ENCODE assay signal across 34 mouse cellular contexts in genomic region chr17:61515059-61515458, GRCm38 (mm10).
"Had no signal": no experiment of that assay in that cellular context is flagged by ENCODE, and none has a peak within 500 bp of the region (broad histone marks: within the 10 kb centered on the region; RNA-seq: fewer than 3 reads in every experiment).

No protein-coding gene starts in this region.

- H3K9me3 ChIP-seq: heart, embryonic 10.5 days; heart, embryonic 12.5 days; heart, embryonic 13.5 days; heart, embryonic 15.5 days; hindbrain, embryonic 10.5 days; hindbrain, embryonic 12.5 days; hindbrain, embryonic 13.5 days; hindbrain, embryonic 15.5 days; intestine, embryonic 15.5 days; kidney, embryonic 15.5 days had no signal

- H3K27ac ChIP-seq: heart, embryonic 10.5 days; heart, embryonic 13.5 days; heart, embryonic 15.5 days; hindbrain, embryonic 10.5 days; hindbrain, embryonic 12.5 days; hindbrain, embryonic 13.5 days; hindbrain, embryonic 14.5 days; hindbrain, embryonic 15.5 days; hindbrain, postnatal 0 days; intestine, embryonic 15.5 days; kidney, embryonic 15.5 days; kidney, postnatal 0 days; layer of hippocampus, adult 2 months had no signal

- H3K36me3 ChIP-seq: heart, embryonic 10.5 days; heart, embryonic 12.5 days; heart, embryonic 13.5 days; heart, embryonic 15.5 days; hindbrain, embryonic 10.5 days; hindbrain, embryonic 12.5 days; hindbrain, embryonic 13.5 days; hindbrain, embryonic 15.5 days; intestine, embryonic 15.5 days; kidney, embryonic 15.5 days had no signal

- H3K9ac ChIP-seq: heart, embryonic 12.5 days; heart, embryonic 13.5 days; heart, embryonic 15.5 days; hindbrain, embryonic 12.5 days; hindbrain, embryonic 13.5 days; hindbrain, embryonic 14.5 days; hindbrain, embryonic 15.5 days; intestine, embryonic 15.5 days; kidney, embryonic 15.5 days had no signal

- DNase-seq: heart, postnatal 10 days; heart, postnatal 14 days; heart, postnatal 36 days; heart, postnatal 4 days; kidney, adult 11 months; kidney, adult 18-20 months; kidney, adult 2 months; kidney, adult 8-10 months; kidney, adult 9 months; kidney, postnatal 10 days; kidney, postnatal 14 days; kidney, postnatal 25 days; kidney, postnatal 36 days; kidney, postnatal 4 days; layer of hippocampus, adult 9-11 months; layer of hippocampus, postnatal 36 days had no signal

- H3K4me1 ChIP-seq: heart, embryonic 10.5 days; heart, embryonic 12.5 days; heart, embryonic 13.5 days; heart, embryonic 15.5 days; hindbrain, embryonic 10.5 days; hindbrain, embryonic 12.5 days; hindbrain, embryonic 13.5 days; hindbrain, embryonic 15.5 days; intestine, embryonic 15.5 days; kidney, embryonic 15.5 days had no signal

- H3K4me3 ChIP-seq: heart, embryonic 10.5 days; heart, embryonic 12.5 days; heart, embryonic 13.5 days; heart, embryonic 15.5 days; hindbrain, embryonic 10.5 days; hindbrain, embryonic 12.5 days; hindbrain, embryonic 13.5 days; hindbrain, embryonic 15.5 days; intestine, embryonic 15.5 days; kidney, embryonic 15.5 days; layer of hippocampus, adult 2 months had no signal

- ATAC-seq: hindbrain, embryonic 16.5 days; hindbrain, postnatal 0 days; inflammation-experienced regulatory T-cells, adult 6 months; intestine, embryonic 15.5 days; intestine, embryonic 16.5 days; intestine, postnatal 0 days had no signal

- H3K27me3 ChIP-seq: heart, embryonic 12.5 days; heart, embryonic 13.5 days; heart, embryonic 15.5 days; hindbrain, embryonic 12.5 days; hindbrain, embryonic 13.5 days; hindbrain, embryonic 15.5 days; intestine, embryonic 15.5 days; kidney, embryonic 15.5 days had no signal
